Mouse (Mus musculus): ENCODE measurements at regions not wholly inside any gene's neighbourhood (a gene's known extent, or its start where the extent isn't known, plus 50 kb on each side); places are given as distances from the start of the nearest gene placed in this dataset.

GRCm38 (mm10) chr2:53605829-53606228, 414.3 kb downstream of the Arl6ip6 start:
- TF ChIP-seq EP300 (IDR thresholded peaks at IDR 0.05; ENCODE audit: low read depth) (no peak), CTCF (IDR thresholded peaks at IDR 0.05; ENCODE audit: low read depth) (no peak)

Measured in liver, postnatal 0 days (tissue).